ENCODE assay signal across 24 mouse cellular contexts in genomic region chr12:54946116-54946515, GRCm38 (mm10). TPM values are rescaled to one million over a fixed set of nuclear protein-coding genes. Genes with fewer than 3 reads are reported as not detected.
DNase-seq lines count a peak whose midpoint lies in the region; ATAC-seq lines count a peak whose summit lies in the region.
"Had no signal": no experiment of that assay in that cellular context is flagged by ENCODE, and none has a peak within 500 bp of the region (broad histone marks: within the 10 kb centered on the region; RNA-seq: fewer than 3 reads in every experiment).

No protein-coding gene starts in this region.

- no peak for DNase-seq in kidney, postnatal 14 days
- peak; percentile 14 for DNase-seq in Muller cell, postnatal 12 days (ENCODE audit: inconsistent ontology term)
- peak; percentile 72 for DNase-seq in retina, embryonic 14.5 days (ENCODE audit: low spot score)
- DNase-seq in thymus, postnatal 14 days, result no peak
- DNase-seq in layer of hippocampus, adult 11-12 months (ENCODE audit: low spot score), result no peak
- DNase-seq: adrenal gland, adult 8-10 months; adrenal gland, postnatal 14 days; adrenal gland, postnatal 36 days; cerebellum, adult 11-12 months; cerebellum, adult 2 months; cerebellum, adult 9-10 months; cerebellum, postnatal 10 days; cerebellum, postnatal 25 days; forebrain, postnatal 0 days had no signal

- H3K36me3 ChIP-seq in kidney, embryonic 14.5 days (ENCODE audit: control insufficient read depth, insufficient read depth, low read length), result peaks cover 3% of the 10 kb centered on the region; the same call in 1 of the 2 replicates

- H3K4me1 ChIP-seq in kidney, embryonic 14.5 days (ENCODE audit: control insufficient read depth, insufficient read depth, low read length), result no peaks in the 10 kb centered on the region
- H3K4me1 ChIP-seq: embryonic facial prominence, embryonic 13.5 days; forebrain, embryonic 13.5 days; forebrain, embryonic 15.5 days had no signal

- H3K27me3 ChIP-seq in kidney, embryonic 14.5 days (ENCODE audit: control insufficient read depth, insufficient read depth, low read length), result no peaks in the 10 kb centered on the region
- H3K27me3 ChIP-seq: embryonic facial prominence, embryonic 13.5 days; forebrain, embryonic 13.5 days; forebrain, embryonic 15.5 days; Patski had no signal

- no peaks in the 10 kb centered on the region for H3K9me3 ChIP-seq in kidney, embryonic 14.5 days (ENCODE audit: control insufficient read depth, low read length)
- H3K9me3 ChIP-seq: embryonic facial prominence, embryonic 13.5 days; forebrain, embryonic 13.5 days; forebrain, embryonic 15.5 days had no signal

- no peak overlapping the region for H3K9ac ChIP-seq in kidney, embryonic 14.5 days (ENCODE audit: low read depth, low read length)
- H3K9ac ChIP-seq: embryonic facial prominence, embryonic 13.5 days; forebrain, embryonic 13.5 days; forebrain, embryonic 15.5 days; forebrain, postnatal 0 days had no signal

- no peak overlapping the region for H3K4me3 ChIP-seq in kidney, embryonic 14.5 days (ENCODE audit: low read length)
- H3K4me3 ChIP-seq: embryonic facial prominence, embryonic 13.5 days; forebrain, embryonic 13.5 days; forebrain, embryonic 15.5 days had no signal

- 76% methylated on average over 6 of the region's 6 CpGs for WGBS in kidney, embryonic 14.5 days

- H3K27ac ChIP-seq in kidney, embryonic 14.5 days (ENCODE audit: low read depth, low read length), result no peak overlapping the region
- H3K27ac ChIP-seq: embryonic facial prominence, embryonic 13.5 days; forebrain, embryonic 13.5 days; forebrain, embryonic 15.5 days had no signal

- ATAC-seq in kidney, embryonic 14.5 days (ENCODE audit: low FRiP score, low TSS enrichment), result 0 out of 2 replicates have a peak, but pooled peaks have one; percentile 20
- ATAC-seq: activated CD4-positive, CD25-positive, alpha-beta regulatory T cell, adult 4 months; forebrain, embryonic 13.5 days; forebrain, embryonic 15.5 days; forebrain, postnatal 0 days; Patski had no signal

- no peak overlapping the region for H3K4me2 ChIP-seq in kidney, embryonic 14.5 days (replicated peaks; ENCODE audit: low read depth, low read length)
- H3K4me2 ChIP-seq: embryonic facial prominence, embryonic 13.5 days; forebrain, embryonic 13.5 days; forebrain, embryonic 15.5 days had no signal

RNA-seq across cellular contexts. Expression of gene Gm20403, which starts 40.2 kb away (rescaled TPM):
- polyA plus RNA-seq in kidney, embryonic 14.5 days (2014; fragmentation: Nextera tagmentation; extraction: Ambion mirVana), result not detected in 2 replicates
- polyA plus RNA-seq: activated CD4-positive, CD25-positive, alpha-beta regulatory T cell, adult 4 months; C2C12; cerebellum, adult 2 months; cortical plate, adult 2 months; embryonic facial prominence, embryonic 11.5 days; embryonic facial prominence, embryonic 13.5 days; forebrain, embryonic 11.5 days; forebrain, embryonic 13.5 days; forebrain, embryonic 15.5 days; forebrain, postnatal 0 days had no signal

Comparison
In these comparisons a context has a peak if more than half of its experiments do, and no peak if none do; other contexts are left out.
1. DNase-seq: peak in Muller cell, postnatal 12 days (single experiment) and retina, embryonic 14.5 days (single experiment); none in kidney, postnatal 14 days (single experiment), thymus, postnatal 14 days (single experiment) and layer of hippocampus, adult 11-12 months (single experiment).